Mouse (Mus musculus) fat pad, adult 2 months (tissue): ENCODE measurements around the gene Tnfaip3.
A peak's percentile ranks its signal among the peaks of the same experiment; 100 is the strongest.

Experiments
- DNase-seq: peaks from one replicate; pipeline ENCODE4 v3.0.0-alpha.2; 2011; ENCODE audit warnings: low read depth, low spot score; ENCODE audit errors: extremely low read depth

Gene Tnfaip3

GRCm38 (mm10) chr10:19015257-19015862, at the start of gene Tnfaip3:
Gene Tnfaip3 (minus strand): TSS chr10:19015657.
- no peak for DNase-seq

- no peak for DNase-seq
These were observed 49.5 kb upstream of the Tnfaip3 start for GRCm38 (mm10) chr10:19064651-19065601.

GRCm38 (mm10) chr10:19063670-19064069, 48.2 kb upstream of the Tnfaip3 start:
- DNase-seq, result no peak

GRCm38 (mm10) chr10:19063208-19063607, 47.8 kb upstream of the Tnfaip3 start:
- no peak for DNase-seq

- DNase-seq, result no peak
These were observed 46.8 kb upstream of the Tnfaip3 start for GRCm38 (mm10) chr10:19062098-19062905.

- no peak for DNase-seq
These were observed 45.7 kb upstream of the Tnfaip3 start for GRCm38 (mm10) chr10:19061201-19061600.

- peak; percentile 8 for DNase-seq
These were observed 38.1 kb upstream of the Tnfaip3 start for GRCm38 (mm10) chr10:19053524-19053923.

- no peak for DNase-seq
These were observed 30.5 kb upstream of the Tnfaip3 start for GRCm38 (mm10) chr10:19045986-19046385.

- no peak for DNase-seq
These were observed 29.5 kb upstream of the Tnfaip3 start for GRCm38 (mm10) chr10:19044765-19045516.

GRCm38 (mm10) chr10:19043529-19044262, 28.2 kb upstream of the Tnfaip3 start:
- peak; percentile 23 for DNase-seq

- DNase-seq, result no peak
These were observed 24.7 kb upstream of the Tnfaip3 start for GRCm38 (mm10) chr10:19040147-19040546.

- DNase-seq, result peak; percentile 8
These were observed 19.3 kb upstream of the Tnfaip3 start for GRCm38 (mm10) chr10:19034764-19035163.

GRCm38 (mm10) chr10:19033696-19034095, 18.2 kb upstream of the Tnfaip3 start:
- no peak for DNase-seq

GRCm38 (mm10) chr10:19031875-19032274, 16.4 kb upstream of the Tnfaip3 start:
- DNase-seq, result no peak

GRCm38 (mm10) chr10:19030628-19031027, 15.2 kb upstream of the Tnfaip3 start:
- DNase-seq, result no peak

- no peak for DNase-seq
These were observed 11.3 kb upstream of the Tnfaip3 start for GRCm38 (mm10) chr10:19026710-19027109.

- DNase-seq, result no peak
These were observed 8.9 kb upstream of the Tnfaip3 start for GRCm38 (mm10) chr10:19024353-19024752.

GRCm38 (mm10) chr10:19023622-19024326, 8.3 kb upstream of the Tnfaip3 start:
- no peak for DNase-seq

- DNase-seq, result no peak
These were observed 6.8 kb upstream of the Tnfaip3 start for GRCm38 (mm10) chr10:19022272-19022671.
